Mouse (Mus musculus) bone marrow macrophage, adult 2 months (primary cell): ENCODE data around the gene Dmwd.

Source experiments
- CTCF ChIP-seq: IDR thresholded peaks from 2 replicates; pipeline ENCODE4 v1.5.1; 2012; ENCODE audit warnings: low read depth, mild to moderate bottlenecking, low read length, moderate library complexity
- POLR2A ChIP-seq: IDR thresholded peaks from 2 replicates; pipeline ENCODE4 v1.6.1; 2012; ENCODE audit warnings: mild to moderate bottlenecking, low read depth, low read length, borderline replicate concordance

- TF ChIP-seq POLR2A (no peak), CTCF (no peak)
Observed at GRCm38 (mm10) chr7:19054777-19055076, 21.3 kb upstream of the Dmwd start.
